Mouse (Mus musculus) heart, postnatal 4 days (tissue): ENCODE results near the gene Klhl6. TPM values are rescaled to one million over a fixed set of nuclear protein-coding genes. Genes with fewer than 3 reads are reported as not detected.
"Not testable (repeated sequence)": the region's sequence is repeated elsewhere in the genome, so short reads cannot be mapped to it uniquely, and the experiment has no call there.

ENCODE experiments used
- DNase-seq: peaks from one replicate; pipeline ENCODE4 v3.0.0; 2021
- total RNA-seq, 2 experiments: library from RNA; stranded (reverse); gene quantifications; 2 replicates each; pipeline ENCODE4 v1.2.3; 2021

Klhl6 gene
- total RNA-seq = 10 to 100 TPM; 12.4 to 12.5 TPM

- DNase-seq = peak; percentile 74
Observed at GRCm38 (mm10) chr16:19982537-19983257, at the start of gene Klhl6. TSS of gene Klhl6 (minus strand) at chr16:19983037.

DNA sequence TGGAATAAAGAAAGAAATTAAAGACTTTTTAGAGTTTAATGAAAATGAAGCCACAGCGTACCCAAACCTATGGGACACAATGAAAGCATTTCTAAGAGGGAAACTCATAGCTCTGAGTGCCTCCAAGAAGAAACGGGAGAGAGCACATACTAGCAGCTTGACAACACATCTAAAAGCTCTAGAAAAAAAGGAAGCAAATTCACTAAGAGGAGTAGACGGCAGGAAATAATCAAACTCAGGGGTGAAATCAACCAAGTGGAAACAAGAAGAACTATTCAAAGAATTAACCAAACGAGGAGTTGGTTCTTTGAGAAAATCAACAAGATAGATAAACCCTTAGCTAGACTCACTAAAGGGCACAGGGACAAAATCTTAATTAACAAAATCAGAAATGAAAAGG is 44.4 kb upstream of the Klhl6 start:
- DNase-seq = not testable (repeated sequence)

DNA sequence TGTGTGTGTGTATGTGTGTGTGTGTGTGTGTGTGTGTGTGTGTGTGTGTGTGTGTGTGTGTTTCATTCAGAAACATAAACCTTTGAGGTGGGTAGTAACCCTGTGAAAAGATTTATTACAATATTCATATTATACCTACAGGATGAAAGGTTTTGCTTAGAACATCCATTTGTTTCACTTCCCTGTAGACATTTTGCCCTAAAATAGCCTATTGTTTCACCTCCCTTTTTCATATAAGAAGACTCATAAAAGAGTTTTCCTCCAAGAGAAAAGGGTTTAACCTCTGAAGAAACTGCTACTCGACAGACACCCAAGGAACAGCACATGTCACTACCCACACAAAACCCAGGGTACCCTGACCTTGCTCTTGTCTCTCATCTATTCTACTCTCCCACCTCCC is 40.0 kb upstream of the Klhl6 start:
- DNase-seq = no peak

- DNase-seq = no peak
Observed at GRCm38 (mm10) chr16:20021848-20022247, 39.0 kb upstream of the Klhl6 start.

- no peak for DNase-seq
Observed at GRCm38 (mm10) chr16:20012647-20013046, 29.8 kb upstream of the Klhl6 start.

- DNase-seq = no peak
Observed at GRCm38 (mm10) chr16:20006066-20006465, 23.2 kb upstream of the Klhl6 start.

DNA sequence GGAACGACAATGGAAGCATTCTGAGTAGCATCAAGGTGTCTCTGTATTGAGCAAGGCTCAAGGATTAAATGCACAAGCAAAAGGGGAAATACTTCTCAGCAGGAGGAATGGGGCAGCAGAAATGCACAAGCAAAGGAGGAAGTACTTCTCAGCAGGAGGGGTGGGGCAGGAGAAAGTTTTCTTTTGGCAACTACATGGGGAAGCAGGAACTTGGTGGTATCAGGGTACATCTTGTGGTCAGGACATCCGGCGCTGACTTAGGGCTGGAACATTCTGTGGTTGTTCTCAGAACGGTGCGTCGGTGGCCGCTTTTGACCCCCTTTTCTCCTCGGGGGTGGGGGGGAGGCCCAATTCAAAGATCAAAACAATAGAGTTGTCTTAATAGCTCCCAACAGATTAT is 17.4 kb upstream of the Klhl6 start:
- DNase-seq = not testable (repeated sequence)

DNA sequence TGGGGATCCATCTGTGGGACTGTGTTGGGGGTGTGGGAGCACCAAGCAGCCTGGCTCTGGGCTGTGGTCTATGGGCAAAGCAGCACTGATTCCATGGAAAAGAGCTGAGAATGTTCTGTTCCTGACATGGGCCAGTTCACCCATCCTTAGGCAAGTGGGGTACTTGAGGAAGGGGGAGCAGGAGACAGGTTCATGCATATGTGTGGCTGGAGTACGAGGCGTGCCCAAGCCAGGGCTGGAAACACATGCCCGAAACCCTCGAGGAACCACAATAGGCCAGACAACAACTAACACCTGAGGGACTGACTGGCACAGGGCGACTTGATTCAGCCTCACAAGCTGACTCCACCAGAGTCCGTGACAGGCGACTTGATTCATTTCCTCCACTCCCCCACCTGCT is 14.8 kb upstream of the Klhl6 start:
- no peak for DNase-seq

- not testable (repeated sequence) for DNase-seq
Observed at GRCm38 (mm10) chr16:19996913-19997312, 14.1 kb upstream of the Klhl6 start.

- DNase-seq = no peak
Observed at GRCm38 (mm10) chr16:19995818-19996217, 13.0 kb upstream of the Klhl6 start.

- DNase-seq = no peak
Observed at GRCm38 (mm10) chr16:19993278-19993677, 10.4 kb upstream of the Klhl6 start.

GRCm38 (mm10) chr16:19990536-19990935 is 7.7 kb upstream of the Klhl6 start:
- no peak for DNase-seq

GRCm38 (mm10) chr16:19987589-19987988 is 4.8 kb upstream of the Klhl6 start:
- DNase-seq = no peak

- no peak for DNase-seq
Observed at GRCm38 (mm10) chr16:19984884-19985643, 2.2 kb upstream of the Klhl6 start.

DNA sequence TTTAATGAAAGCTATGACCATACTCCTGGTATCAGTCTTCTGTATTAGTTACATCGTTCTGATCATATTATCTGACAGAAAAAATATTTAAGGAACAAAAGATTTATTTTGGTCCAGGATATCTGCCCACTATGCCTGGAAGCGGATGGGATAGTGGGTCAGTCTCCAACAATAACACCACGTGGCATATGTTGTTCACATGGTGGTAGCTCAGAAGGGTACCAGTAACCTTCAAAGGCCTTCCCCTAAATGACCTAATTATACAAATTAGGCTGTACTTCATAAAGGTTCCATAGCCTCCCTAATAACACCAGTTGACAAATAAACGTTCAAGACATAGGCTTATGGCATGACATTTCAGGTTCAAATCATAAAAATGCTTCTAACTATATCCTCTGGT is 722 bp upstream of the Klhl6 start:
- DNase-seq = no peak

GRCm38 (mm10) chr16:19981684-19982083 is 1.2 kb downstream of the Klhl6 start:
- no peak for DNase-seq

DNA sequence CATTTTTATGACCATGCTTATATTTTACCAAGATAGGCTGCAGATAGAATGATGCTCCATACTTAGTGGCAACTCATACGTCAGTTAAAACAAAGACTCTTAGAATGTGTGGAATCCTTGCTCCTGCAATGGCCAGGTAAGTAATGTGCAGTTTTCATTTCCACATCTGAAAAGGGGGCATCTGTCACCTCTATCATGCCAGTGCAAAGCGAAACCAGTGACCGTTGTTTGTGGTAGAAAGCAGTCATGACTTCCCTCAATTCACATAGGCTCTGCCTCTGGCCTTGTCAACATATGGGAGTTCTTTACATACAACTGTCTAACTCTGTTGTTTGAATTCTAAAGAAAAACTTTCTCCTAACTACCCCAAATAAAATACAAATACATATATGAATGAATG is 1.8 kb downstream of the Klhl6 start:
- no peak for DNase-seq

DNA sequence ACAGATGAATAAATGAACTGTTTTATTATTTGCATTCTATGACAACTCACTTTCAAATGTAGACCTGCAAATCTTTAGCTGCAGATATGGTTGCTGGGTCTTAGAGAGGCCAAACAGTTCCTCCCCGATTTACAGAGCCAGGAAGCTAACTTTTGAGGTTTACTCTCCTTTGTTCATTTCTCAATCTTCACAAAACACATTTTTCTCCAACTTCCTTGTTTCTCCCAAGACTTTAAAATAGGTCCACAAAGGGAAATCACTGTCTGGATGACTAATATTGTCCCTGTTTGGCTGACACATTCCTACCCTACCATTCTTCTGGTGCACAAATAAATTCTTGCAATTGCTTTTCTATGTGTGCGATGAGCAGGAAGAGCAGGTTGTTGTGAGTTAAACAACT is 3.1 kb downstream of the Klhl6 start:
- no peak for DNase-seq

- no peak for DNase-seq
Observed at GRCm38 (mm10) chr16:19977282-19977681, 5.6 kb downstream of the Klhl6 start.

DNA sequence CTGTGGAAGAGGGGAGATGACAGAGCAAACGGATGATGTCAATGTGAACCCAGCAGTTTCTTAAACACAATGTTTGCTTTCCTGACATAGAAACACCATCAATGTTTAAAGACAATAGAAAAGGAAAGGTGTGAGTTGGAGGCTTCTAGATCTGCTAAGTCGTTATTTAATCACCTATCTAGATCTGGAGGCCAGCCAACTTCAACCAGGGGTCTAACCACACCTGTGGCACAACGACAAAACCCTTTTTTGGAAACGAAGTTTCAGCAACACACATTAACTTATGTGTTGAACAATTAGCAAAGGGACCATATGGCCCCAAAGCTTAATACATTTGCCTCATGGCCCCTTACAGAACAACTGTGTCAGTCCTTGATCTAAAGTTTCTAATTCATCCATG is 6.0 kb downstream of the Klhl6 start:
- DNase-seq = no peak

- no peak for DNase-seq
Observed at GRCm38 (mm10) chr16:19975432-19975831, 7.4 kb downstream of the Klhl6 start.

- DNase-seq = no peak
Observed at GRCm38 (mm10) chr16:19973480-19973879, 9.4 kb downstream of the Klhl6 start.

GRCm38 (mm10) chr16:19972736-19973350 is 10.0 kb downstream of the Klhl6 start:
- DNase-seq = no peak

- no peak for DNase-seq
Observed at GRCm38 (mm10) chr16:19969506-19969905, 13.3 kb downstream of the Klhl6 start.
